In the genomic region with DNA sequence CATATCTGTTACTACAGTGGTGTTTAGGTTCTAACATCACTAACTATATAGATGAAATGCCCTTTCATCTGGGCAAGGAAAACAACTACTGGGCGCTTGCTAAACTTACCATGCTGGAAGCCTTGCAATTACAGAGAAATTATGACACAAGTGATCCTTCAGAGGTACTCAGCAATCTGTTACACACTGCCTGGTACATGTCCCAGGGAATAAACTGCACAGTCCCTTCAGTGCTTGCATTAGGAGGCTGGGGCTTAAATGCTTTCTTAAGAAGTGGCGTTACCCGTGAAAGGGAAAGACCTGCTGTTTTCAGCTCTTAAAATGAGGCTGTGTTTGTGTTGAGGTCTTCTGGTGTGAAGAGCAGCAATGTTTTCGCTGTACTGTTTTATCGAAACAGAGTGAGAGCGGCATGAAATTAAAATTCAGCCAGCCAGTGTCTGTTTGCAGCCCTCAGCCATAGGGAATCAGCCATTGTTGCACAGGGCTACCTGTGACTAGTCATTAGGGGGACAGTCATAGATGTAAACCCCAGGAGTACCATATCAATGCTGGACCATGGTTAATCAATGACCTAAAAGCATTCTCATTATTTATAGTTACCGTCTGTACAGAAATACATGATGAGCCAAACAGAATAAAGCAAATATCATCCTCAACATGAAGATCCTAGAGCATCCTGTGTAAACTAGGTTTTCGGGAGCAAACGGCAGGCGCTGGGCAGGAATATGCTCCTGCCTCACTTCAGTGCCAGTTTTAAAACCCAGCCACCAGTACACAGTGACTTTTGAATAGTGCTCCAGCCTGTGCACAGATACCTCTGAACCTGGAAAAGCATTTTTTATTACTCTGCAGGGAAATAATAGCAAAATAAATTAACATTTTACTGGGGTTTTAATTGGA, we compare ENCODE assay signal across 14 mouse cellular contexts.
DNase-seq lines count a peak whose midpoint lies in the region; ATAC-seq and TF ChIP-seq lines count a peak whose summit lies in the region.
"Had no signal": no experiment of that assay in that cellular context is flagged by ENCODE, and none has a peak within 500 bp of the region (broad histone marks: within the 10 kb centered on the region; RNA-seq: fewer than 3 reads in every experiment).

No protein-coding gene starts in this region.

- no peak for TF ChIP-seq CTCF in hindbrain, postnatal 0 days (IDR thresholded peaks at IDR 0.05; ENCODE audit: low read depth)

- DNase-seq in forebrain, embryonic 14.5 days (ENCODE audit: low spot score): no peak
- no peak for DNase-seq in hindbrain, postnatal 0 days (ENCODE audit: low spot score)
- no peak for DNase-seq in c-Kit-positive CD71-positive TER-119-positive erythroid progenitor cells, embryonic 14.5 days (ENCODE audit: low spot score)
- no peak for DNase-seq in right cerebral cortex, postnatal 36 days (ENCODE audit: low spot score in 2 of 2)
- DNase-seq: adrenal gland, postnatal 14 days; cerebellum, adult 18-20 months; lung, adult 18-20 months; retina, postnatal 1 day; thymus, adult 18-20 months had no signal

- no peak overlapping the region for H3K4me2 ChIP-seq in forebrain, embryonic 14.5 days (ENCODE audit: low read length)
- no peak overlapping the region for H3K4me2 ChIP-seq in forebrain, embryonic 12.5 days
- H3K4me2 ChIP-seq in hindbrain, embryonic 16.5 days (ENCODE audit: low read length): no peak overlapping the region
- H3K4me2 ChIP-seq in hindbrain, postnatal 0 days (ENCODE audit: low read depth, low read length): no peak overlapping the region
- peak overlapping the region; percentile 22; the same call in 1 of the 2 replicates for H3K4me2 ChIP-seq in embryonic facial prominence, embryonic 13.5 days
- H3K4me2 ChIP-seq in neural tube, embryonic 13.5 days: no peak overlapping the region

- H3K9ac ChIP-seq in forebrain, embryonic 14.5 days (ENCODE audit: low read length): no peak overlapping the region
- H3K9ac ChIP-seq in forebrain, embryonic 12.5 days: no peak overlapping the region
- H3K9ac ChIP-seq in hindbrain, embryonic 16.5 days (ENCODE audit: low read depth, low read length): no peak overlapping the region
- H3K9ac ChIP-seq in hindbrain, postnatal 0 days (replicated peaks; ENCODE audit: low read length): no peak overlapping the region
- no peak overlapping the region for H3K9ac ChIP-seq in embryonic facial prominence, embryonic 13.5 days
- H3K9ac ChIP-seq in neural tube, embryonic 13.5 days: no peak overlapping the region

- no peak overlapping the region for H3K27ac ChIP-seq in forebrain, embryonic 14.5 days (ENCODE audit: low read depth, low read length)
- H3K27ac ChIP-seq in forebrain, embryonic 12.5 days: no peak overlapping the region
- no peak overlapping the region for H3K27ac ChIP-seq in hindbrain, embryonic 16.5 days (ENCODE audit: low read depth, low read length)
- no peak overlapping the region for H3K27ac ChIP-seq in hindbrain, postnatal 0 days
- 0 out of 2 replicates have a peak overlapping the region, but pooled peaks have one; percentile 28 for H3K27ac ChIP-seq in embryonic facial prominence, embryonic 13.5 days
- H3K27ac ChIP-seq in neural tube, embryonic 13.5 days (replicated peaks): peak overlapping the region; percentile 59
- H3K27ac ChIP-seq: macrophage had no signal

- WGBS in forebrain, embryonic 14.5 days: 76% methylated on average over 10 of the region's 10 CpGs
- WGBS in forebrain, embryonic 12.5 days: 77% methylated on average over 10 of the region's 10 CpGs
- 76% methylated on average over 10 of the region's 10 CpGs for WGBS in hindbrain, embryonic 16.5 days
- 74% methylated on average over 10 of the region's 10 CpGs for whole genome bisulfite sequencing in hindbrain, postnatal 0 days
- WGBS in embryonic facial prominence, embryonic 13.5 days: 61% methylated on average over 10 of the region's 10 CpGs
- WGBS in neural tube, embryonic 13.5 days: 68% methylated on average over 10 of the region's 10 CpGs

- no peaks in the 10 kb centered on the region for H3K36me3 ChIP-seq in forebrain, embryonic 14.5 days (ENCODE audit: control insufficient read depth, insufficient read depth, low read length)
- no peaks in the 10 kb centered on the region for H3K36me3 ChIP-seq in forebrain, embryonic 12.5 days (replicated peaks)
- no peaks in the 10 kb centered on the region for H3K36me3 ChIP-seq in hindbrain, embryonic 16.5 days (ENCODE audit: control insufficient read depth, insufficient read depth, low read length)
- no peaks in the 10 kb centered on the region for H3K36me3 ChIP-seq in hindbrain, postnatal 0 days (ENCODE audit: insufficient read depth, low read length)
- H3K36me3 ChIP-seq in embryonic facial prominence, embryonic 13.5 days: no peaks in the 10 kb centered on the region
- H3K36me3 ChIP-seq in neural tube, embryonic 13.5 days: no peaks in the 10 kb centered on the region

- H3K4me3 ChIP-seq in forebrain, embryonic 14.5 days (ENCODE audit: low read depth, low read length): no peak overlapping the region
- no peak overlapping the region for H3K4me3 ChIP-seq in forebrain, embryonic 12.5 days (replicated peaks)
- no peak overlapping the region for H3K4me3 ChIP-seq in hindbrain, embryonic 16.5 days (ENCODE audit: low read length)
- no peak overlapping the region for H3K4me3 ChIP-seq in hindbrain, postnatal 0 days (ENCODE audit: low read length)
- no peak overlapping the region for H3K4me3 ChIP-seq in embryonic facial prominence, embryonic 13.5 days
- no peak overlapping the region for H3K4me3 ChIP-seq in neural tube, embryonic 13.5 days

- H3K27me3 ChIP-seq in forebrain, embryonic 14.5 days (replicated peaks; ENCODE audit: control insufficient read depth, insufficient read depth, low read length): no peaks in the 10 kb centered on the region
- no peaks in the 10 kb centered on the region for H3K27me3 ChIP-seq in forebrain, embryonic 12.5 days
- H3K27me3 ChIP-seq in hindbrain, embryonic 16.5 days (replicated peaks; ENCODE audit: control insufficient read depth, insufficient read depth, low read length): no peaks in the 10 kb centered on the region
- H3K27me3 ChIP-seq in hindbrain, postnatal 0 days (ENCODE audit: insufficient read depth, low read length): no peaks in the 10 kb centered on the region
- no peaks in the 10 kb centered on the region for H3K27me3 ChIP-seq in embryonic facial prominence, embryonic 13.5 days
- H3K27me3 ChIP-seq in neural tube, embryonic 13.5 days: no peaks in the 10 kb centered on the region

- peak; percentile 28; the same call in 1 of the 2 replicates for ATAC-seq in forebrain, embryonic 14.5 days
- no peak for ATAC-seq in forebrain, embryonic 12.5 days (ENCODE audit: low FRiP score)
- peak; percentile 58; the same call in 1 of the 2 replicates for ATAC-seq in hindbrain, embryonic 16.5 days
- no peak for ATAC-seq in hindbrain, postnatal 0 days
- ATAC-seq in embryonic facial prominence, embryonic 13.5 days (ENCODE audit: insufficient number of reproducible peaks, insufficient read depth, low FRiP score, low TSS enrichment, low read depth): no peak
- peak; percentile 70 for ATAC-seq in neural tube, embryonic 13.5 days (ENCODE audit: low read depth)

- H3K4me1 ChIP-seq in forebrain, embryonic 14.5 days (ENCODE audit: control insufficient read depth, insufficient read depth, low read length): no peaks in the 10 kb centered on the region
- H3K4me1 ChIP-seq in forebrain, embryonic 12.5 days: 0 out of 2 replicates have a peak, but pooled peaks cover 4% of the 10 kb centered on the region
- H3K4me1 ChIP-seq in hindbrain, embryonic 16.5 days (ENCODE audit: control insufficient read depth, insufficient read depth, low read depth, low read length): no peaks in the 10 kb centered on the region
- H3K4me1 ChIP-seq in hindbrain, postnatal 0 days (ENCODE audit: insufficient read depth, low read length): no peaks in the 10 kb centered on the region
- peaks cover 20% of the 10 kb centered on the region for H3K4me1 ChIP-seq in embryonic facial prominence, embryonic 13.5 days
- H3K4me1 ChIP-seq in neural tube, embryonic 13.5 days (replicated peaks): peaks cover 19% of the 10 kb centered on the region

- no peaks in the 10 kb centered on the region for H3K9me3 ChIP-seq in forebrain, embryonic 14.5 days (replicated peaks; ENCODE audit: control insufficient read depth, low read length)
- no peaks in the 10 kb centered on the region for H3K9me3 ChIP-seq in forebrain, embryonic 12.5 days
- H3K9me3 ChIP-seq in hindbrain, embryonic 16.5 days (ENCODE audit: control insufficient read depth, low read length): no peaks in the 10 kb centered on the region
- no peaks in the 10 kb centered on the region for H3K9me3 ChIP-seq in hindbrain, postnatal 0 days (ENCODE audit: low read length)
- no peaks in the 10 kb centered on the region for H3K9me3 ChIP-seq in embryonic facial prominence, embryonic 13.5 days
- no peaks in the 10 kb centered on the region for H3K9me3 ChIP-seq in neural tube, embryonic 13.5 days

Comparison
In these comparisons a context has a peak if more than half of its experiments do, and no peak if none do; other contexts are left out.
1. ATAC-seq: peak in forebrain, embryonic 14.5 days (single experiment), hindbrain, embryonic 16.5 days (single experiment) and neural tube, embryonic 13.5 days (single experiment); none in forebrain, embryonic 12.5 days (single experiment), hindbrain, postnatal 0 days (single experiment) and embryonic facial prominence, embryonic 13.5 days (single experiment).
2. H3K27ac ChIP-seq: peak in embryonic facial prominence, embryonic 13.5 days (single experiment) and neural tube, embryonic 13.5 days (single experiment); none in forebrain, embryonic 14.5 days (single experiment), forebrain, embryonic 12.5 days (single experiment), hindbrain, embryonic 16.5 days (single experiment) and hindbrain, postnatal 0 days (single experiment).